Mouse (Mus musculus): ENCODE data around the gene Apba2. TPM values are rescaled to one million over a fixed set of nuclear protein-coding genes. Genes with fewer than 3 reads are reported as not detected.

The Apba2 gene
- polyA plus RNA-seq, 1 experiment from 2014 or later, result 0.57 TPM

- Histone ChIP-seq H3K27me3 (replicated peaks) (no peaks in the 10 kb centered on the region), H3K4me3 (no peak overlapping the region), H3K36me3 (no peaks in the 10 kb centered on the region), H3K27ac (ENCODE audit: poor library complexity, severe bottlenecking) (no peak overlapping the region), H3K4me1 (replicated peaks) (no peaks in the 10 kb centered on the region), H3K9ac (no peak overlapping the region), H3K4me2 (no peak overlapping the region), H3K9me3 (replicated peaks) (peaks cover 3% of the 10 kb centered on the region; the same call in 1 of the 2 replicates)
- no peak for ATAC-seq (ENCODE audit: insufficient number of reproducible peaks, low FRiP score)
- 70% methylated on average over 11 of the region's 11 CpGs for WGBS
These were observed 87.3 kb downstream of the Apba2 start for GRCm38 (mm10) chr7:64588636-64589389.

GRCm38 (mm10) chr7:64595256-64595655 is 93.8 kb downstream of the Apba2 start:
- H3K4me3 ChIP-seq, result no peak overlapping the region
- no peak for ATAC-seq (ENCODE audit: insufficient number of reproducible peaks, low FRiP score)
- no peaks in the 10 kb centered on the region for H3K4me1 ChIP-seq (replicated peaks)
- H3K9ac ChIP-seq, result no peak overlapping the region
- peaks cover 7% of the 10 kb centered on the region; the same call in 1 of the 2 replicates for H3K9me3 ChIP-seq (replicated peaks)
- H3K27ac ChIP-seq (ENCODE audit: poor library complexity, severe bottlenecking), result no peak overlapping the region
- H3K36me3 ChIP-seq, result no peaks in the 10 kb centered on the region
- H3K27me3 ChIP-seq (replicated peaks), result no peaks in the 10 kb centered on the region
- 66% methylated on average over 6 of the region's 6 CpGs for WGBS
- no peak overlapping the region for H3K4me2 ChIP-seq

- no peak for ATAC-seq (ENCODE audit: insufficient number of reproducible peaks, low FRiP score)
- H3K9ac ChIP-seq, result no peak overlapping the region
- H3K4me2 ChIP-seq, result no peak overlapping the region
- 68% methylated on average over 9 of the region's 9 CpGs for WGBS
- no peaks in the 10 kb centered on the region for H3K4me1 ChIP-seq (replicated peaks)
- H3K4me3 ChIP-seq, result no peak overlapping the region
- no peaks in the 10 kb centered on the region for H3K36me3 ChIP-seq
- no peaks in the 10 kb centered on the region for H3K27me3 ChIP-seq (replicated peaks)
- no peak overlapping the region for H3K27ac ChIP-seq (ENCODE audit: poor library complexity, severe bottlenecking)
- H3K9me3 ChIP-seq (replicated peaks), result peaks cover 7% of the 10 kb centered on the region; the same call in 1 of the 2 replicates
These were observed 95.1 kb downstream of the Apba2 start for GRCm38 (mm10) chr7:64596652-64597051.

GRCm38 (mm10) chr7:64609866-64610265 is 108.4 kb downstream of the Apba2 start:
- no peak for ATAC-seq (ENCODE audit: insufficient number of reproducible peaks, low FRiP score)
- Histone ChIP-seq H3K36me3 (no peaks in the 10 kb centered on the region), H3K4me3 (no peak overlapping the region), H3K4me1 (replicated peaks) (no peaks in the 10 kb centered on the region), H3K27ac (ENCODE audit: poor library complexity, severe bottlenecking) (no peak overlapping the region), H3K27me3 (replicated peaks) (no peaks in the 10 kb centered on the region), H3K4me2 (no peak overlapping the region), H3K9me3 (replicated peaks) (no peaks in the 10 kb centered on the region; the same call in none of the 2 replicates), H3K9ac (no peak overlapping the region)
- 78% methylated on average over 3 of the region's 3 CpGs for WGBS

GRCm38 (mm10) chr7:64610875-64611274 is 109.4 kb downstream of the Apba2 start:
- no peak overlapping the region for H3K9ac ChIP-seq
- WGBS, result 67% methylated on average over 4 of the region's 4 CpGs
- H3K4me3 ChIP-seq, result no peak overlapping the region

GRCm38 (mm10) chr7:64619261-64619660 is 117.8 kb downstream of the Apba2 start:
- no peak for ATAC-seq (ENCODE audit: insufficient number of reproducible peaks, low FRiP score)
- no peaks in the 10 kb centered on the region for H3K36me3 ChIP-seq
- H3K9me3 ChIP-seq (replicated peaks), result no peaks in the 10 kb centered on the region
- 79% methylated on average over 4 of the region's 4 CpGs for WGBS
- no peaks in the 10 kb centered on the region for H3K4me1 ChIP-seq (replicated peaks)
- H3K4me3 ChIP-seq, result no peak overlapping the region
- no peak overlapping the region for H3K9ac ChIP-seq
- no peaks in the 10 kb centered on the region for H3K27me3 ChIP-seq (replicated peaks)
- H3K4me2 ChIP-seq, result no peak overlapping the region
- no peak overlapping the region for H3K27ac ChIP-seq (ENCODE audit: poor library complexity, severe bottlenecking)

More at GRCm38 (mm10) chr7:64610875-64611274, 109.4 kb downstream of the Apba2 start:
- H3K36me3 ChIP-seq, result no peaks in the 10 kb centered on the region
- no peak overlapping the region for H3K4me2 ChIP-seq
- no peaks in the 10 kb centered on the region for H3K4me1 ChIP-seq (replicated peaks)
- no peak for ATAC-seq (ENCODE audit: insufficient number of reproducible peaks, low FRiP score)
- H3K27me3 ChIP-seq (replicated peaks), result no peaks in the 10 kb centered on the region
- no peak overlapping the region for H3K27ac ChIP-seq (ENCODE audit: poor library complexity, severe bottlenecking)
- no peaks in the 10 kb centered on the region; the same call in none of the 2 replicates for H3K9me3 ChIP-seq (replicated peaks)

GRCm38 (mm10) chr7:64626494-64626893 is 125.0 kb downstream of the Apba2 start:
- H3K36me3 ChIP-seq, result no peaks in the 10 kb centered on the region
- H3K4me2 ChIP-seq, result no peak overlapping the region
- 79% methylated on average over 8 of the region's 8 CpGs for WGBS
- no peaks in the 10 kb centered on the region for H3K9me3 ChIP-seq (replicated peaks)
- H3K27me3 ChIP-seq (replicated peaks), result no peaks in the 10 kb centered on the region
- no peak overlapping the region for H3K4me3 ChIP-seq
- H3K27ac ChIP-seq (ENCODE audit: poor library complexity, severe bottlenecking), result no peak overlapping the region
- no peak overlapping the region for H3K9ac ChIP-seq
- H3K4me1 ChIP-seq (replicated peaks), result peaks cover 3% of the 10 kb centered on the region
- ATAC-seq (ENCODE audit: insufficient number of reproducible peaks, low FRiP score), result no peak

GRCm38 (mm10) chr7:64627972-64628655 is 126.6 kb downstream of the Apba2 start:
- H3K9me3 ChIP-seq (replicated peaks), result no peaks in the 10 kb centered on the region
- WGBS, result 56% methylated on average over 8 of the region's 8 CpGs
- ATAC-seq (ENCODE audit: insufficient number of reproducible peaks, low FRiP score), result no peak
- no peaks in the 10 kb centered on the region for H3K27me3 ChIP-seq (replicated peaks)
- peaks cover 11% of the 10 kb centered on the region for H3K4me1 ChIP-seq (replicated peaks)
- no peak overlapping the region for H3K4me3 ChIP-seq
- H3K4me2 ChIP-seq, result no peak overlapping the region
- H3K36me3 ChIP-seq, result no peaks in the 10 kb centered on the region
- H3K27ac ChIP-seq (ENCODE audit: poor library complexity, severe bottlenecking), result no peak overlapping the region
- no peak overlapping the region for H3K9ac ChIP-seq

GRCm38 (mm10) chr7:64630697-64631096 is 129.2 kb downstream of the Apba2 start:
- Histone ChIP-seq H3K4me2 (no peak overlapping the region), H3K27ac (ENCODE audit: poor library complexity, severe bottlenecking) (no peak overlapping the region), H3K9ac (no peak overlapping the region), H3K9me3 (replicated peaks) (no peaks in the 10 kb centered on the region), H3K27me3 (replicated peaks) (no peaks in the 10 kb centered on the region), H3K36me3 (no peaks in the 10 kb centered on the region), H3K4me1 (replicated peaks) (peaks cover 15% of the 10 kb centered on the region), H3K4me3 (no peak overlapping the region)
- ATAC-seq (ENCODE audit: insufficient number of reproducible peaks, low FRiP score), result no peak
- WGBS, result 82% methylated on average over 6 of the region's 6 CpGs

GRCm38 (mm10) chr7:64631131-64631530 is 129.6 kb downstream of the Apba2 start:
- no peak overlapping the region for H3K4me2 ChIP-seq
- H3K4me3 ChIP-seq, result no peak overlapping the region
- H3K9me3 ChIP-seq (replicated peaks), result no peaks in the 10 kb centered on the region
- no peak overlapping the region for H3K27ac ChIP-seq (ENCODE audit: poor library complexity, severe bottlenecking)
- H3K27me3 ChIP-seq (replicated peaks), result no peaks in the 10 kb centered on the region
- WGBS, result 63% methylated on average over 6 of the region's 6 CpGs
- peaks cover 15% of the 10 kb centered on the region for H3K4me1 ChIP-seq (replicated peaks)
- H3K9ac ChIP-seq, result no peak overlapping the region
- no peak for ATAC-seq (ENCODE audit: insufficient number of reproducible peaks, low FRiP score)
- H3K36me3 ChIP-seq, result no peaks in the 10 kb centered on the region

GRCm38 (mm10) chr7:64631781-64632351 is 130.4 kb downstream of the Apba2 start:
- no peak for ATAC-seq (ENCODE audit: insufficient number of reproducible peaks, low FRiP score)
- WGBS, result 50% methylated on average over 6 of the region's 6 CpGs
- Histone ChIP-seq H3K4me3 (no peak overlapping the region), H3K27ac (ENCODE audit: poor library complexity, severe bottlenecking) (no peak overlapping the region), H3K4me1 (replicated peaks) (peaks cover 15% of the 10 kb centered on the region), H3K27me3 (replicated peaks) (no peaks in the 10 kb centered on the region), H3K9me3 (replicated peaks) (no peaks in the 10 kb centered on the region), H3K36me3 (no peaks in the 10 kb centered on the region), H3K9ac (no peak overlapping the region), H3K4me2 (no peak overlapping the region)

Data from heart, embryonic 12.5 days (tissue).